Mouse (Mus musculus) hindbrain, embryonic 12.5 days (tissue): ENCODE measurements at regions not wholly inside any gene's neighbourhood (a gene's known extent, or its start where the extent isn't known, plus 50 kb on each side); places are given as distances from the start of the nearest gene placed in this dataset.

Experiments
- ATAC-seq: fragments of 200-750 bp; cut with Nextera tagmentation; 2 replicates; pipeline ENCODE4 v1.8.0; 2017; ENCODE audit warnings: moderate TSS enrichment; ENCODE audit not compliant: low FRiP score
- H3K27ac ChIP-seq: fragments of 300-500 bp; sonication (generic); 2 replicates; pipeline ENCODE4 v1.5.1; 2016; ENCODE audit warnings: mild to moderate bottlenecking
- H3K27me3 ChIP-seq: fragments of 300-500 bp; sonication (generic); 2 replicates; pipeline ENCODE4 v1.6.1; 2016; ENCODE audit warnings: mild to moderate bottlenecking
- H3K36me3 ChIP-seq: fragments of 300-500 bp; sonication (generic); 2 replicates; pipeline ENCODE4 v1.6.1; 2016; ENCODE audit warnings: mild to moderate bottlenecking
- H3K4me1 ChIP-seq: fragments of 300-500 bp; sonication (generic); 2 replicates; pipeline ENCODE4 v1.6.1; 2016
- H3K4me2 ChIP-seq: fragments of 300-500 bp; sonication (generic); replicated peaks from 2 replicates; pipeline ENCODE4 v1.6.1; 2016; ENCODE audit warnings: mild to moderate bottlenecking
- H3K4me3 ChIP-seq: fragments of 300-500 bp; sonication (generic); 2 replicates; pipeline ENCODE4 v1.5.1; 2016; ENCODE audit warnings: mild to moderate bottlenecking
- H3K9ac ChIP-seq: fragments of 300-500 bp; sonication (generic); 2 replicates; pipeline ENCODE4 v1.6.1; 2016; ENCODE audit warnings: mild to moderate bottlenecking, moderate library complexity
- H3K9me3 ChIP-seq: fragments of 300-500 bp; sonication (generic); replicated peaks from 2 replicates; pipeline ENCODE4 v1.6.1; 2016; ENCODE audit warnings: mild to moderate bottlenecking
- WGBS: fragments of 180-500 bp; shearing (Covaris S2); methylation state at CpG from one replicate; pipeline ENCODE4 v1.1.7; 2016; 5-methylcytosine and 5-hydroxymethylcytosine counted together

DNA sequence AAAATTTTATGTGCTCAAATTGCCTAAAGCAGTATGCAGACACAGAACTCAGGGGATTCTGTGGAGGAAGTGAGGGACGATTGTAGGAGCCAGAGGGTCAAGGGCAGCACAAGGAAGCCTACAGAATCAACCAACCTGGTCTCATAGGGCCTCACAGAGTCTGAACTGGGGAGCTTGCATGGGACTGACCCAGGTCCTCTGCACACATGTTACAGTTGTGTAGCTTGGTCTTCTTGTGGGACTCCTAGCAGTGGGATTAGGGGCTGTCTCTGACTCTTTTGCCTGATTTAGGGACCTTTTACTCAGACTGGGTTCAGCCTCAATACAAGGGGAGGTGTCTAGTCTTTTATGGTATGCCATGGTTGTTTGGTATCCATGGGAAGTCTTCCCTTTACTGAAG lies 60.2 kb upstream of the Mtpn start:
- Histone ChIP-seq H3K27ac (no peak overlapping the region), H3K27me3 (no peaks in the 10 kb centered on the region), H3K9me3 (no peaks in the 10 kb centered on the region), H3K4me3 (no peak overlapping the region), H3K36me3 (no peaks in the 10 kb centered on the region), H3K4me2 (no peak overlapping the region), H3K4me1 (no peaks in the 10 kb centered on the region), H3K9ac (no peak overlapping the region)
- no peak for ATAC-seq
- WGBS, result 62% methylated on average over 1 of the region's 1 CpGs

DNA sequence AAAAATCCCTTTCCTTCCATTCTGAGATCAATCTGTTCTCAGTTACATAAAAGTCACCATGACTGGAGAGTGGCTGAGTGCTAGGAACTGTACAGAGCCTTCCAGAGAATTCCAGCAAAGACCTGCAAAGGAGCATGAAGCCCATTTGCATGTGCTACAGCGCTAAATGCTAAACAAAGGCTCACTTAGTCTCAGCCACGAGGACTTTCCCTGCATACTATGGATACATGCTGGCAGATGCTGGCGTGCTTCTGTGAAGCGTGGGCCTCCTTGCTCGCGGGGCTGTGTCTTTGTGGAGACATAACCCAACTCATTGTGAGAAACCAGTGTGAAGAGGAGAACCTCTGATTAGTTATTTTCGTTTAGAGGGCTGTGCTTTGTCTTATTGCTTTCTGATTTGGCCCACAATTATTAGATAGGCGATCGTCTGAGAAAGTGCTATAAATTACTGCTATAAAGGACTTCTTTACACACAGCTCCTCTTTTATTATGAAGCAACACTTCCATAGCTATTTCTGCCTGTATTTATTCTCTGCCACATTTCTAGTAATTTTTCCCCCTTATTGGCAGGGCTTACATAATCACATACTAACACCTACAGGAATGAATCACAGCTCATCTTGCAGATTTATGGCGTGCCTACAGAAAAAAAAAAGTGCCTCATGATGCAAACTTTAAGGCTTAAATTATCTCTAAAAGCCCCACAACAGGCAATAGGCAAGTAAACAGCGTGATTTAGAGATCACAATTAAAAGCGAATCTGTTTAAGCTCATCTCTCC lies 58.9 kb upstream of the Mtpn start:
- Histone ChIP-seq H3K36me3 (no peaks in the 10 kb centered on the region), H3K9ac (no peak overlapping the region), H3K9me3 (no peaks in the 10 kb centered on the region), H3K27me3 (no peaks in the 10 kb centered on the region), H3K4me1 (no peaks in the 10 kb centered on the region), H3K4me3 (no peak overlapping the region), H3K4me2 (no peak overlapping the region), H3K27ac (no peak overlapping the region)
- WGBS, result 76% methylated on average over 12 of the region's 12 CpGs
- ATAC-seq, result no peak

DNA sequence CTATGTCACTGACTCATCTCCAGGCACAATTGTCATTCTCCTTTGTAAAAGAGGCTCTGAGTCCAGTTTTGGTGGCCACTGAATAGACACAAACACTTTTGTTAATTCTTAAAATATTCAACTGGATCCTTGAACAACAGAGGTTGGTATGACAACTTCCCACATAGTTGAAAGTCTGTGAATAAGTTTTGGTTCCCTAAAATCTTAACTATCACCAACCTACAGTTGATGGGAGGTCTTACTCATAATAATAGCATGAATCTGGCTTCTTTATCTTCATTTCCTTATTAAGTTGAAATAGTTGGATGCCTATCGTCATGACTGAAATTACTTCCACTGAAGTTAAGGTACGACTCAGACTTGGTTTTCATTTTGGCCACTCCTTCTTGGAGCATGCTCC lies 55.3 kb upstream of the Mtpn start:
- WGBS, result 89% methylated on average over 2 of the region's 2 CpGs
- ATAC-seq, result no peak
- H3K9me3 ChIP-seq, result no peaks in the 10 kb centered on the region

DNA sequence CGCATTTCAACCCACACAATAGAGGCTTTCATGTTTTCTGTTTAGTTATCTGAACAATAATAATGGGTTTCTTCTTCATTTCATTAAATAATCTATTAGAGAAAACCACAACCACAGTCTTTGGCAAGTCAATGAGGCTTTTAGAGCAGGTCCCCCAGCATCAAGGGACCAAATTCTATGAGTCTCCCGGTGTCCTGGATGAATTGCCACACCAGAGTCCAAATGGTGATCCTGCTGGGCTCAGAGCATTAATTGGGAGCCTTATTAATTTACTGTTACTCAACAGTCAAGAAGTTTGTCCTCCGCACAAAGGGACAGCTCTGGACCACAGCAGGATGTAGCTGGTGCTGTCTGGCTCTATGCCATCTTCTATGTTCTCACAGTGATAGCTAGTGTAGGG lies 52.5 kb upstream of the Mtpn start:
- no peak for ATAC-seq
- Histone ChIP-seq H3K4me1 (no peaks in the 10 kb centered on the region), H3K9ac (no peak overlapping the region), H3K27ac (no peak overlapping the region), H3K9me3 (no peaks in the 10 kb centered on the region), H3K4me2 (no peak overlapping the region), H3K27me3 (no peaks in the 10 kb centered on the region), H3K4me3 (no peak overlapping the region), H3K36me3 (no peaks in the 10 kb centered on the region)
- 86% methylated on average over 3 of the region's 3 CpGs for WGBS

More for the DNA sequence above, 55.3 kb upstream of the Mtpn start:
- H3K36me3 ChIP-seq, result no peaks in the 10 kb centered on the region
- no peaks in the 10 kb centered on the region for H3K4me1 ChIP-seq
- H3K27ac ChIP-seq, result no peak overlapping the region
- H3K4me2 ChIP-seq, result no peak overlapping the region
- no peak overlapping the region for H3K9ac ChIP-seq
- no peak overlapping the region for H3K4me3 ChIP-seq
- no peaks in the 10 kb centered on the region for H3K27me3 ChIP-seq
